Mouse (Mus musculus) splenic B cell, adult 2 months (primary cell): ENCODE results near the gene Itln1.

Experiments
- DNase-seq: peaks from one replicate; pipeline ENCODE4 v3.0.0-alpha.2; 2011; ENCODE audit warnings: low read depth, low spot score
- H3K27me3 ChIP-seq: 2 replicates; pipeline ENCODE4 v1.6.1; 2012; ENCODE audit warnings: mild to moderate bottlenecking, low read length, moderate library complexity, mixed read lengths; ENCODE audit not compliant: control insufficient read depth, poor library complexity, insufficient read depth, severe bottlenecking
- H3K36me3 ChIP-seq: 2 replicates; pipeline ENCODE4 v1.6.1; 2012; ENCODE audit warnings: mild to moderate bottlenecking, low read length, moderate library complexity, mixed read lengths; ENCODE audit not compliant: control insufficient read depth, poor library complexity, insufficient read depth, severe bottlenecking

Gene Itln1

GRCm38 (mm10) chr1:171552230-171552629 lies 17.1 kb upstream of the Itln1 start:
- Histone ChIP-seq H3K36me3 (no peaks in the 10 kb centered on the region), H3K27me3 (no peaks in the 10 kb centered on the region)
- no peak for DNase-seq

GRCm38 (mm10) chr1:171551326-171551725 lies 16.2 kb upstream of the Itln1 start:
- Histone ChIP-seq H3K36me3 (no peaks in the 10 kb centered on the region), H3K27me3 (no peaks in the 10 kb centered on the region)
- peak; percentile 75 for DNase-seq

- no peaks in the 10 kb centered on the region for H3K36me3 ChIP-seq
- DNase-seq = peak; percentile 30
- H3K27me3 ChIP-seq = no peaks in the 10 kb centered on the region
These were observed 5.6 kb upstream of the Itln1 start for GRCm38 (mm10) chr1:171540694-171541093.

GRCm38 (mm10) chr1:171534557-171534956 lies 537 bp downstream of the Itln1 start:
- Histone ChIP-seq H3K36me3 (no peaks in the 10 kb centered on the region), H3K27me3 (no peaks in the 10 kb centered on the region)
- no peak for DNase-seq

- DNase-seq = peak; percentile 71
These were observed 2.3 kb downstream of the Itln1 start for GRCm38 (mm10) chr1:171532830-171533229.

GRCm38 (mm10) chr1:171531367-171531766 lies 3.7 kb downstream of the Itln1 start:
- Histone ChIP-seq H3K36me3 (no peaks in the 10 kb centered on the region), H3K27me3 (no peaks in the 10 kb centered on the region; the same call in 1 of the 2 replicates)
- DNase-seq = no peak

More at GRCm38 (mm10) chr1:171532830-171533229, 2.3 kb downstream of the Itln1 start:
- Histone ChIP-seq H3K27me3 (no peaks in the 10 kb centered on the region), H3K36me3 (no peaks in the 10 kb centered on the region)

GRCm38 (mm10) chr1:171515557-171515956 lies 19.5 kb downstream of the Itln1 start:
- Histone ChIP-seq H3K36me3 (no peaks in the 10 kb centered on the region), H3K27me3 (no peaks in the 10 kb centered on the region)
- DNase-seq = no peak

GRCm38 (mm10) chr1:171515039-171515438 lies 20.1 kb downstream of the Itln1 start:
- H3K27me3 ChIP-seq = no peaks in the 10 kb centered on the region
- peak; percentile 57 for DNase-seq
- no peaks in the 10 kb centered on the region for H3K36me3 ChIP-seq

GRCm38 (mm10) chr1:171513760-171514159 lies 21.3 kb downstream of the Itln1 start:
- no peak for DNase-seq
- Histone ChIP-seq H3K27me3 (no peaks in the 10 kb centered on the region), H3K36me3 (no peaks in the 10 kb centered on the region)

- DNase-seq = no peak
- no peaks in the 10 kb centered on the region for H3K27me3 ChIP-seq
- H3K36me3 ChIP-seq = no peaks in the 10 kb centered on the region
These were observed 21.9 kb downstream of the Itln1 start for GRCm38 (mm10) chr1:171513234-171513633.

- no peaks in the 10 kb centered on the region for H3K36me3 ChIP-seq
- no peaks in the 10 kb centered on the region for H3K27me3 ChIP-seq
- peak; percentile 30 for DNase-seq
These were observed 30.5 kb downstream of the Itln1 start for GRCm38 (mm10) chr1:171504586-171504985.

- H3K36me3 ChIP-seq = no peaks in the 10 kb centered on the region
- H3K27me3 ChIP-seq = no peaks in the 10 kb centered on the region
- DNase-seq = peak; percentile 83
These were observed 31.4 kb downstream of the Itln1 start for GRCm38 (mm10) chr1:171503592-171504291.

- no peaks in the 10 kb centered on the region for H3K27me3 ChIP-seq
- peak; percentile 97 for DNase-seq
These were observed 31.9 kb downstream of the Itln1 start, which contains the start of gene Alyref2 for GRCm38 (mm10) chr1:171503250-171503591. TSS of gene Alyref2 (plus strand) at chr1:171503478.

GRCm38 (mm10) chr1:171502388-171503249 lies 32.5 kb downstream of the Itln1 start:
- DNase-seq = peak; percentile 90
- no peaks in the 10 kb centered on the region for H3K27me3 ChIP-seq
- H3K36me3 ChIP-seq = no peaks in the 10 kb centered on the region

More at GRCm38 (mm10) chr1:171503250-171503591, 31.9 kb downstream of the Itln1 start, which contains the start of gene Alyref2:
- H3K36me3 ChIP-seq = no peaks in the 10 kb centered on the region

- no peaks in the 10 kb centered on the region for H3K36me3 ChIP-seq
- peak; percentile 52 for DNase-seq
- no peaks in the 10 kb centered on the region for H3K27me3 ChIP-seq
These were observed 33.4 kb downstream of the Itln1 start for GRCm38 (mm10) chr1:171501636-171502080.
